Mouse (Mus musculus) retina, embryonic 14.5 days (tissue): ENCODE data around the gene Coq10a.

Experiments
- DNase-seq: peaks from one replicate; pipeline ENCODE4 v3.0.0-alpha.2; 2015; ENCODE audit warnings: low spot score

The Coq10a gene

DNA sequence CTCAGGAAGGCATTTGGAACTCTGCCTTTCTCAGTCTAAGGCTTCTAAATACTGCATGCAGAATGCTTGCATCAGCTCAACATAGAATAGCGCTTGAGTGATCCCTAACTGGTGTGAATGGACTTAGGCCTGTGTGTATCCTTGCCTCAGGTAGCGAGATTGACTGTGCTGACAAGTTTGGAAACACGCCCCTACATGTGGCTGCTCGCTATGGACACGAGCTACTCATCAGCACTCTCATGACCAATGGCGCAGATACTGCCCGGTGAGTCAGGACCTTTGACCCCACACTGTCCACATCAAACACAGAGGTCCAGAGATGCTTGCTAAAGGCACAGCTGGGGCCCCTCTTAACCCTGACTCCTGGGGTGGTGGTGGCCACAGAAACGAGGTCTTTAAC, 13.7 kb upstream of the Coq10a start:
- DNase-seq = no peak

DNA sequence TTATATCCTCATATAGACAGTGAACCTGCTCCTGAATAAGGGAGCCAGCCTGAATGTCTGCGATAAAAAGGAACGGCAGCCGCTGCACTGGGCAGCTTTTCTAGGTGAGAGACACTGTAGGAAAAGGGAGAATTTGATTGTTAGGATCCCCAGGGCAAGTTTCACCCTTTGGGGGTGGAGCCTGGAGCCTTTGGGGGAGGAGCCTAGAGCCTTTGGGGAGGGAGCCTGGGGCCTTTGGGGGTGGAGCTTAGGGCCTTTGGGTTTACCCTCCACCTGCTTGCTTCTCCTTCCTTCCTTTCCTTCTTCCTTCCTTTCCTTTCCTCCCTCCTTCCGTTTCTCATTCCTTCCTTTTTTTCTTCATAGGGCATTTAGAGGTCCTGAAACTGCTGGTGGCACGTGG, 11.8 kb upstream of the Coq10a start:
- peak; percentile 23 for DNase-seq

DNA sequence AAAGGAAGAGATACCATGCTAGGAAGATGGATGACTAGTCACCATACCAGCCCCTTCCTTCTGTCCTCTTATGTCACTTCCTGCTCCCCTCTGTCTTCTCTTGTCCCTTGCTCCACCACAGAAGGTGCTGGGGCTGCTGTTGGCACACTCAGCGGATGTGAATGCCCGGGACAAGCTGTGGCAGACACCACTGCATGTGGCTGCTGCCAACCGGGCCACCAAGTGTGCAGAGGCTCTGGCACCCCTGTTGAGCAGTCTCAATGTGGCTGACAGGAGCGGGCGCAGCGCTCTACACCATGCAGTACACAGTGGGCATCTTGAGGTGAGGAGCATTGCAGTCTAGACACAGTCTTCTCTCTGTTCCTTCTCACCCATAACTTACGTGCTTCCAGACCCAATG, 10.5 kb upstream of the Coq10a start:
- DNase-seq = no peak

DNA sequence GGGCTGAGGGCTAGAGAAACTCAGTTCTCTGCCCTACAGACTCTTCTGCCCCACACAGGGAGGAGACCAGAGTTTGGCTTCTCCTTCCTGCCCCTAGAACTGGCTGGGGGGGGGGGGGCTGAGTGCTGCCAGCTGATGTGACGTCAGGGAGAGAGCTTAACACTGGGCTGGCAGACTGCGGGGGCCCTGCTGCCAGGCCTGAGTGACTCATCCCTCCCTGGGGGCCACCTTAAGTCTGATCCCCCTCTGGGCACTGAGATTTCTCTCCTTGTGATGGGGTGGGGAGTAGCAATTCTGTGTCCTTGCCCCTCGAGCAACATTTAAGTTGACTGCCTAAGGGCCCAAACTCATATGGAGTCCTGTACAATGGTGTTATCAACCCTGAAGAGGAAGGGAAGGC, 9.7 kb upstream of the Coq10a start:
- no peak for DNase-seq

DNA sequence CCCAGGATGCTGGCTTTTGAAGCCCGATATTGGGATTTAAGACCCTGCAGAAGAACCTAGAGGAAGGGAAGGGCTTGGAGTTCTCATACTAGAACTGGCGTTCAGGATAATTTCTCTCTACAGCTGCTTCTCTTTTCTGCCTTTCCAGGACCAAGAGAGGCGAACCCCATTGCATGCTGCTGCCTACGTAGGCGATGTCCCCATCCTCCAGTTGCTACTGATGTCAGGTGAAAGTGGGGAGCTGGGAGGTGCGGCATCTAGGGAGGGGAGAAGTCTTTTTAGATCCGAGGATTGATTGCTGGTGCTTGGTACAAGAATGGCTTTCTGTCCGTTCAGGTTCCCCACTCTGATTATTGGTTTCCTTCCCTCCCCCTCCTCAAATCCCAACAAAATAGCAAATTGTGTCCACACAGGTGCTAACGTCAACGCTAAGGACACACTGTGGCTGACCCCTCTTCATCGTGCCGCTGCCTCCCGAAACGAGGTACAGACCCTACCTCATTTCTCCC, 9.2 kb upstream of the Coq10a start:
- no peak for DNase-seq

DNA sequence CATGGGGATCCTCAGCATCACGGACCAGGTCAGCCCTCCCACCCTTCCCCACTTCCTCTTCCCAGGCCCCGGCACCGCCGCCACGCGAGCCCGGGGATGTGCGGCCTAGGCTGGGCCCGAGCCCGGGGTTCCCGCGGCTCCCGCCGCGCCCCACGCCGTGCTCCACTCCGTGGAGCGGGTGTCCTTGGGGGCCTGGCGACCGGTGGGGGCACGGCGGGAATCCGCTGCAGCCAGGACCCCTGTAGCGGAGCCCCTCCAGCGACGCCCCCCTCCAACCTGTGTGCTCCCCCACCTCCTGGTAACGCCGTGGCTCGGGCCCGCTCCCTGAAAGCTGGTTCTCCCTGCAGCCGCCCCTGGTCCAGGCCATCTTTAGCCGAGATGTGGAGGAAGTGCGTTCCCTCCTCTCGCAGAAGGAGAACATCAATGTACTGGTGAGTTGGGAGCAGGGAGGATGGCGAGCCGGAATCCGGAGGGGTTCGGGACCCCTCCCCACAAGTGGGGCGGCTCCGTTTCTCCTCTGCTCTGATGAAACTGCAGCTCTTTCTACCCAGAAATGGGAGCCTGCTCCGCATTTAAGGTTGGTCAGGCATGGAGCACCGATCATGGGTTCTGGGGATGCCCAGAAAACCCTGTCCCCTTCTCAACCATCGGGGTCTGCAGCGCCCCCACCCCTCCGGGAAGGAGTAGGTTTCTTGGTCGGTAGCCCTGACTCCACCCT, 8.6 kb upstream of the Coq10a start:
- peak; percentile 64 for DNase-seq

DNA sequence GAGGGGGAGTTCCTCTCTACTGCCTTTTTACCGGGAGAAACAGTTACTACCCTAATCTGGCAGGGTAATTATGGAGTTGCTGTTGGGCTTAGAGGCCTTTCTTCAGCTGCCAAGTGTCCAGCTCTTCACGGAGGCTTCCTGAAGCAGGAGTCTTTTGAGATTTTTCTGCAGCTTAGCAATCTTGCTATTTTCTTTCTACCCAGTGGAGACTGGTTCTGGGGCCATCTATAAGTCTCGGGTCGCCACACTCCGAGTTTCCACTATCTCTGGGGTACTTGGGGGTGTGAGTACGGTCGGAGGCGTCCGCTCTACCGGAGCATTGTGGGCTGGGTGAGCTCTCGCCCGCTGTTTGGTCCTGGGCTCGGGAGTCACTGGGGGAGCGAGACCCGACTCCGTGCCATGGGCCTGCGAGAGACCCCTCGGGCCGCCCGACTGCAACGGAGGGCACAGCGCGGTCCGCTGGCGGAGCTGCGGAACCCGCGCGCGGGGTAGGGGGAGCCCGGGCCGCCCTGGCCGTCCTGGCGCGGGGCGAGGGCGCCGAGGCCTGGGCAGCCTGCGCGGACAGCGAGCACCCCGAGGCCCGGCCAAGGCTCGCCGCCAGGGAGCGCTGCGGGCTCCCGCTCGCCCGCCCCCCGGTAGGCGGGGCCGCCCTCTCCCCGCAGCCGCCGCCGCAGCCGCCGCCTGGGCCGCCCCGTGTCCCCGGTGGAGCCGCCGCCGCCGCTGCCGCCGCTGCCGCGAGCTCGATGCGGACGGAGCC, 7.8 kb upstream of the Coq10a start, which contains the start of gene Ankrd52:
Gene Ankrd52 (plus strand): TSS at position 661 of the 757 bp plus-strand sequence.
- DNase-seq = peak; percentile 87

DNA sequence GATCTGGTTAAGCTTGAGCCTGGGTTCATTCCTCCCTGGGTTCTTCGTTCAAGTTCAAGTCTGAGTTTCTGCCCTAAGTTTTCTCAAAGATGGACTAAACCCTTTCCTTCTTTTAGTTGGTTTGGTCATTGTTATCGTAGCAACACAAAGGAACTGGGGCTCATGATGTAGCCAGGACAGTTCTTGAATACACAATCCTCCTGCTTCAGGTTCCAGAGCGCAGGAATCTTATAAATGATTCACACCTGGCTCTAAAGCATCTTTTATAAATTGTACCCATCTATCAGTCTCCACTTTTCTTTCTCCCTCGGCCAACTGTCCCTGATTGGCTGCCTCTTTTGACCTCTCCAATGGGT, 7.3 kb upstream of the Coq10a start:
- no peak for DNase-seq

DNA sequence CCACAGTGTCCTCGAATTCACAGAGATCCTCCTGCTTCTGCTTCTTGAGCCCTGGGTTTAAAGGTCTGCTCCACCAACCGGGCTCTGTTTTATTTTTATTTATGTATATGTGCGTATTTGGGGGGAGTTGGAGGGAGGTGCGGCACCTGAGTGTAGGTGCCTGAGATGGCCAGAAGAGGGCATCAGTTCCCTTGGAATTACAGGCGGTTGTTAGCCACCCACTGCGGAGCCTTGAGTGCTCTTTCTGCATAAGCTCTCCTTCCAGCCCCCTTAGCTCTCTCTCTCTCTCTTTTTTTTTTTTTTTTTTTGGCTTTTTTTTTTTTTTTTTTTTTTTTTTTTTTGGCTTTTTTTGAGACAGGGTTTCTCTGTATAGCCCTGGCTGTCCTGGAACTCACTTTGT, 5.6 kb upstream of the Coq10a start:
- DNase-seq = no peak

DNA sequence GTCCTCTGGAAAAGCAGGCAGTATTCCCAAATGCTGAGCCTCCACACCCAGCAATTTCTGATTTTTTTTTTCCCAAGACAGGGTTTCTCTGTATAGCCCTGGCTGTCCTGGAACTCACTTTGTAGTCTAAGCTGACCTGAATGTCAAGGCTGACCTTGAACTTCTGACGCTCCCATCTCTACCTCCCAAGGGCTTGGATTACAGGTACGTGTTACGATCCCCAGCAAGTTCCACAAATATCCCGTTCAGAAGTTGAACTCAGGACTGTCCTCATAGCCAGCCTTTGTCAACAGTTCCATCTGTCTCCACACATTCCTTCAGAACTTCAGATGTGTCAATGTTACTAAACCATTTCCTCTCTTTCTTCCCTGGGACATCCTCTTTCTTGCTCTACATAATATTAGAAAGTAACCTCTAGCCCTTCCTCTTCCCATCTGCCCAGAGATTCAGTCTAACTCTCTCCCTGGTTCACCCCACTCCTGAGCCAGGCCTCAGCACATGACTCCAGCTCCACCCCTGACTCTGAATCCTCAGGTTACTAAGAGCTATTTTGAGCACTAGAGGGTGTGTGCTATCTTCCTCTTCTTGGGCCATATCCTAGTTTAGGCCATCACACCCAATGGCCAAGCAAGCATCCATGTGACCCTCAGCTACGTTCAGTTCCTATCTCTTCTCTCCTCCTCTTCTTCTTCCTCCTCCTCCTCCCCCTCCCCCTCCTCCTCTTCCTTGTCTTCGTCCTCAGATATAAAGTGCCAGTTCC, 4.4 kb upstream of the Coq10a start:
- no peak for DNase-seq

DNA sequence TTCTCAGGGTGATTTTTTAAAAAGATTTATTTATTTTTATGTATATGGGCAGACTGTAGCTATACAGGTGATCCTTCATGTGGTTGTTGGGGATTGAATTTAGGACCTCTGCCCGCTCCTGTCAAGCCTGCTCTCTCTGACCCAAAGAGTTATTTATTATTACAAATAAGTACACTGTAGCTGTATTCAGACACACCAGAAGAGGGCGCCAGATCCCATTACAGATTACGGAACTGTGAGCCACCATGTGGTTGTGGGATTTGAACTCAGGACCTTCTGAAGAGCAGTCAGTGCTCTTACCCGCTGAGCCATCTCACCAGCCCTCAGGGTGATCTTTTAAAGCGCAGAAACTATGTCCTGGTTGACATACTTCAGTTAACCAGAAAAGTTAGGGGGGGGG, 3.3 kb upstream of the Coq10a start:
- no peak for DNase-seq

DNA sequence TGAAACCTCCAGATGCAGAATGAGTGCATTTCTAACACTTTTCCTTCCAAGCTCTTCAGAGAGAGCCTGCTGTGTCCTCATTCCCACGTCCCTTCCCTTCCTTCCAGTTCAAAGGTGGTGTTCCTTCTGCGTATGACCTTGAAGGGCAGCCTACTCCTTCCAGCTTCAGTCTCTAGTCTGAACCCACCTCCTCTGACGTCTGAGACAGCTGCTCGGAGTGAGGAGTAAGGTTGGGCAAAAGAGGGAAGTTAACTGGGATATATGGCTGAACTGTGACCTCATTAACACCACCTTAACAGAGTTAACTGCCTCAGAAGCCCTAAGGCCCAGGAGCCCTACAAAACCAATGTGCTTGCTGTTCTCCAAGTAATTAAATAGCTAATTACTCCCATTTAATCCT, 1.8 kb upstream of the Coq10a start:
- no peak for DNase-seq

DNA sequence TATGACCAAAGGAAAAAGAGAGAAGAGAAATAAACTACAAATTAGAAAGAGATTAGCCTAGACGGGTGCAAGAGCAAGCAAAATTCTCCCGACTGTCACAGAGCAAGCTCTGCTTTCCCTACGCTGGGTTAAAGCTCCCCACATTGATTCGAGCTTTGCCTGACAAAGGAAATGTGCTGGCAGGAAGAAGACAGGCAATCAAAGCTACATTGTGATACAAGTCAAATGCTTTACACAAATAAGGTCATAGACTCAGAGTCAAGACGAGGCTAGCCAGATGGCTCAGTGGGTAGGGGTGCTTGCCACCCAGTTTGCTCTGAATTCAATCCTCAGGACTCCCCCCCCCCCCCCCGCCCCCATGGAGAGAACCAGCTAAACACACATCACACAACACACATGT, 1.2 kb upstream of the Coq10a start:
- DNase-seq = no peak

DNA sequence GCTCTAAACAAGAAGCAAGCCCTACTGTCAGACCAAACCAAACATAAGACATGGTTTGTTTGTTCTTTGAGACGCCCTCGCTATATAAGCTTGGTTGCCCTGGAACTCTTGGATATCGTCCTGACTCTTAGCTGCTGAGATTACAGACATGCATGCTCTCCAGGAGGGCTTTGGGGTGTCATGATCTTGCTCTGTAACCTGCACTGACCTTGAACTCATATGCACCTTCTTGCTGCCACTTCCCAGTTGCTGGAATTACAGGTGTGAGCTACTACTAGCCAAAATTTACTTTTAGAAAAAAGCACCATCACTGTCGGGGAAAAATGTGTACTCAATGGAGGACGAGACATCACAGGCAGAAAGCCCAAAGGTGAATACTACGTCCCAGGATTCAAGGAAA, 802 bp upstream of the Coq10a start:
- DNase-seq = no peak

DNA sequence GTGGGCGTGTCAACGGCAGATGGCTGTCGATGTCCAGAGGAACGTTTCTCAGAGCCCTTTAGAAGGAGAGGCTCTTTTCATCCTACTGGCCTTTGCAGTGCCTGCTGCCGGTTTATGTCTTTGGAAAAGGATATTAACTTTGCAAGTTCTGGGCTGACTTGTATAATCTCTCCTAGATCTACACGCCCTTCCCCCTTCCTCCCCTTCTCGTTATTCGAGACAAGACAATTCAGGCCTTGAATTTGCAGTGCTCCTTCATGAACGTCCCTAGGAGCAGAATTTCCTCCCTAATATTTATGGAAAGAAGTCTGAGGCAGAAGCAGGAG, 384 bp upstream of the Coq10a start:
- no peak for DNase-seq

DNA sequence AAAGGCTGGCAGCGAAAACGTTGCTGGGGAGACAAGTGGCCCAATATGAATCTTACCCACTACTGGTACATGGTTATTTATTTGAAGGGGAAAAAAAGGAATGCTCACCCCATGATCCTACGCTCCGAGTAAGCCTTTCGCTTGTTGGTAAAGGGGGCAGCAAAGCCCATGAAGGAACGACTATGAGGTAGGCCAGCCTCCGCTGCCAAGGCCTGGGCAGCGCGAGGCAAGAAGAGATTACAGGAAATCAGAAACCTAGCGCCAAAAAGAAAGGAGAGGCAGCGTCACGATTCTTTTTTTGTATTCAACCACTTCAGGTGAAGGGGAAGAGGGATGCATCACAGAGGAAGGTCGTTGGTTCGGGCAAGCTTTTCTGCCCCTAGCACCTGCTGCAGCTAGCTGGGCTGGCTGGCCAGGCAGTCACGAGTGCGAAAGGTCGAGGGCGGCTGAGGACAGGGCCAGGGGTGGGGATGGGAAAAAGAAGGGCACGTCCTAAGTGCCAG, 847 bp downstream of the Coq10a start:
- DNase-seq = no peak

DNA sequence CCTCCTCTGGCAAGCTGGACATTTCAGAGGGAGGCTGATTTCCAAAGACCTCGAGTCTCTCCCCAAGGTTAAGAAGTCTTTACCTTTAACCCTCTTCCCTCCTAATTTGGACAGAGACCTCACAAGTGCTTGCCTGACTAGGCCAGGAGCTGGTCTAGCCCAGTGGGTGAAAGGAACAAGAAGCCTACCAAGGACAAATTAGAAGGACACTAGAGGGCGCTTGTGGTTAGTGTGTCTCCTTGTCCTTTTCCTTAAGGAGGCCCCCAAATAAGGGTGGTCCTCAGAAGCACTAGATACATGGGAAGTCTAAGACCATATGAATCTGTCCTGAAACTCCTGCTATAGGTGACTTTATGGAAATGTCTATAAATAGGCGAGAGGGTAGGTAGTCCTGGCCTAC, 6.2 kb downstream of the Coq10a start:
- DNase-seq = peak; percentile 84

DNA sequence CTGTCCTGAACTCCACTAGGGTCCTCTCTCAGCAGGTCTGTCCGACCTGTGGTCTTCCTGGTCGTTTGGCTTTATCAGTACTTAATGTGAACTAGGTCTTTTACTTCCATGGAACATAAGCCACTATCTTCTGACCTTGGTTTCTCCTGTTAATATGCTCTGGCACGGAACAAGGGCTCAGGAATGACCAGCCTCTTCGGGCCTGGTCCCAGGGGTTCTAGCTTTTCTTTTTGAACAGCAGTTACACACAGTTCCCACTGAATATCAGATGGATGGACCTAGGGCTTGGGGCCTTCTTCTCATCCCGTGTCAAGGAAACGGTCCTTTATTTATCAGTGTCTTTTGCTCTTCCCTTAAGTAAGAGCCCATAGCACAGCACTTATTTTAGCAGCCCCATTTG, 7.0 kb downstream of the Coq10a start:
- DNase-seq = no peak

DNA sequence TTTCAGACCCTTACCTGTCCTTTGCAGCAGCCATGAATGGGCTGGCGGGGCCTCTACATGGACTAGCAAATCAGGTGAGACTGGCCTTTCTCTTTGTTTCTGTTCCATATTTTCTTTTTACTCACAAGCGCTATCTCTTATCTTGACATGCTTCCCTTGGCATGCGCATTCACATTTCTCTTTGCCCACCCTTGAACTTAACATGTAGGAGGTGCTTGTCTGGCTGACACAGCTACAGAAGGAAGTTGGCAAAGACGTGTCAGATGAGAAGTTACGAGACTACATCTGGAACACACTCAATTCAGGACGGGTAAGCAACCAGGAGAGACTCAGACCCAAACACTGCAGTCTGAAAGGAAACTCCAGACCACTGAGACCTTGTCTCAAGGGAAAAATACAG, 9.6 kb downstream of the Coq10a start:
- DNase-seq = no peak

DNA sequence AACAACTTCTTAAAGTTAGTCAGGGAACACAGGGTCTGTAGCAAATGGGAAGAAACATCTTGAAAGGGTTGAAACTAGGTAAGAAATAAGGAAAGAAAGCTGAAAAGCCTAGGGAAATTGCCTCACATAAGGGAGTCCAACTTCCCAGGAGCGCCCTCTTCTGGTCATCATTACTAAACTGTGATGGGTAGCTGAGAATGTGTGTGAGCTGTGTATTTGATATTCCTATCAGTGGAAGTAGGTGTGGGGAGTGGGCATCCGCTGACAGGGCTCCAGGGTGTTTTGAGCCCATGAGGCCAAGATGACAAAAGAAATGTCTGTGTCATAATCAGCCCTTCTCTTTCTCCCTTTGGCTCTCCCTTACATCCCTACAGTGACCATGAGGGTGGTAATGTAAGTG, 10.0 kb downstream of the Coq10a start:
- DNase-seq = peak; percentile 82

DNA sequence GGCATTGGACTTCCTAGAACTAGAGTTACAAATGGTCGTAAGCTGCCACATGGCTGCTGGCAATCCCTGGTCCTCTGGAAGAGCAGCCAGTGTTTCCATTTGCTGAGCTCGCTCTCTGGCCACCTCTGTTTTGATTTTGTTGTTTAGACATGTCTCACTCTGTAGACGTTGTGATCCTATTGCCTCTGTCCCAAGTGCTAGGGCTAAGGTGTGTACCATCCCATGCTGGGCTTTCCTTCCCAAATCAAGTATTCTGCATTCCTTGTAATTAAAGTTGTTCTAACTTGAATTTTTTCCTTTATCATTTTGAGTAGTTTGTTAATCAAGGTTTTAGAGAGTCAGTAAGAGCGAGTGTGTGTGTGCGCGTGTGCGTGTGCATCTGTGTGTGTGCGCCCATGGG, 21.3 kb downstream of the Coq10a start:
- no peak for DNase-seq

DNA sequence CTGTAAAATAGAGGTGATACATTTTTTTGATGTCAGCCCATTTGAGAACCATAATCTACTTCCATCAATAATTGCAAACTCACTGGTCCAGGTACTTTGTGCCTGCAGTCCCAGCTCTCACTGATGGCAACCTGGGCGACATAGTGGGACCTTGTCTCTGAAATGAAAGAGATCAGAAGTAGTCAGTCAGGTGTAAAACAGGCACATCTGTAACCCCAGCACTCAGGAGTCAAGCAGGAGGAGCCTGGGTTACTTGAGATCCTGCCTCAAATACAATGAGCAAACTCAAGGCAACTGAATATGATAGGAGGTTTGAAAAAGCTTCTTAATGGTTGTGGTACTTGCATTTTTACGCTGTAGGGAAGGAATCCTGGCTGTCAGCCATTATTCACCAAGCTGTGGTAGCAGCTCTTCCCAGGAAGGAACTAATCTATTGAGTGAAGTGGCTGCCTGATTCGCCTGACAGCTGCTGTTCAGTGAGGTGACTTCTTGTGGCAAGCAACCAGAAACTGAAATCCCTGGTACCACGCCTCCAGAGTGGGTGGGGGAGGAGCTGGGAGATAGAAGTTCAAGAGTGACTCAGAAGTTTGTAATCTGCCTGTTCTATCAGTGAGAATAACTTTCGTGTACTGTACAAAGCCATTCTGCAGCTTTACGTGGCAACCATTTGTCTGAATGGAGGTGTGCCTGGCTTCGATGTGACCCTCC, 24.1 kb downstream of the Coq10a start:
- DNase-seq = peak; percentile 36
